Mouse (Mus musculus): ENCODE results near the gene Kcnj8. TPM values are rescaled to one million over a fixed set of nuclear protein-coding genes. Genes with fewer than 3 reads are reported as not detected.

The Kcnj8 gene
- 1 to 10 TPM; 2.9 to 9.0 (median 6.3) TPM for total RNA-seq (2022)

GRCm38 (mm10) chr6:142571055-142571618 is at the start of gene Kcnj8:
TSS of gene Kcnj8 (minus strand) at chr6:142571614.
- peak; percentile 6 to 56 for DNase-seq (ENCODE audit: low spot score in 2 of 2)

GRCm38 (mm10) chr6:142616659-142617058 is 45.2 kb upstream of the Kcnj8 start:
- no peak for DNase-seq (ENCODE audit: low spot score in 2 of 2)

GRCm38 (mm10) chr6:142614324-142614723 is 42.9 kb upstream of the Kcnj8 start:
- no peak for DNase-seq (ENCODE audit: low spot score in 2 of 2)

GRCm38 (mm10) chr6:142612366-142612765 is 41.0 kb upstream of the Kcnj8 start:
- no peak for DNase-seq (ENCODE audit: low spot score in 2 of 2)

GRCm38 (mm10) chr6:142609401-142610373 is 38.3 kb upstream of the Kcnj8 start:
- no peak for DNase-seq (ENCODE audit: low spot score in 2 of 2)

- no peak for DNase-seq (ENCODE audit: low spot score in 2 of 2)
These were observed 35.7 kb upstream of the Kcnj8 start for GRCm38 (mm10) chr6:142607080-142607479.

- no peak for DNase-seq (ENCODE audit: low spot score in 2 of 2)
These were observed 31.4 kb upstream of the Kcnj8 start for GRCm38 (mm10) chr6:142602772-142603171.

- DNase-seq (ENCODE audit: low spot score in 2 of 2), result no peak
These were observed 7.4 kb upstream of the Kcnj8 start for GRCm38 (mm10) chr6:142578831-142579230.

- no peak for DNase-seq (ENCODE audit: low spot score in 2 of 2)
These were observed 6.4 kb upstream of the Kcnj8 start for GRCm38 (mm10) chr6:142577801-142578200.

- DNase-seq (ENCODE audit: low spot score in 2 of 2), result no peak
These were observed 1.5 kb upstream of the Kcnj8 start for GRCm38 (mm10) chr6:142572876-142573275.

GRCm38 (mm10) chr6:142571629-142572360 is 381 bp upstream of the Kcnj8 start:
- no peak for DNase-seq (ENCODE audit: low spot score in 2 of 2)

- DNase-seq (ENCODE audit: low spot score in 2 of 2), result no peak
These were observed 1.2 kb downstream of the Kcnj8 start for GRCm38 (mm10) chr6:142570046-142570770.

GRCm38 (mm10) chr6:142568713-142569357 is 2.6 kb downstream of the Kcnj8 start:
- DNase-seq (ENCODE audit: low spot score in 2 of 2), result no peak

- no peak for DNase-seq (ENCODE audit: low spot score in 2 of 2)
These were observed 4.0 kb downstream of the Kcnj8 start for GRCm38 (mm10) chr6:142567452-142567851.

- DNase-seq (ENCODE audit: low spot score in 2 of 2), result no peak
These were observed 6.7 kb downstream of the Kcnj8 start for GRCm38 (mm10) chr6:142564746-142565145.

GRCm38 (mm10) chr6:142561151-142561550 is 10.3 kb downstream of the Kcnj8 start:
- no peak for DNase-seq (ENCODE audit: low spot score in 2 of 2)

GRCm38 (mm10) chr6:142558772-142559679 is 12.4 kb downstream of the Kcnj8 start:
- DNase-seq (ENCODE audit: low spot score in 2 of 2), result no peak

- DNase-seq (ENCODE audit: low spot score in 2 of 2), result no peak
These were observed 13.3 kb downstream of the Kcnj8 start for GRCm38 (mm10) chr6:142558076-142558475.

GRCm38 (mm10) chr6:142555988-142556387 is 15.4 kb downstream of the Kcnj8 start:
- DNase-seq (ENCODE audit: low spot score in 2 of 2), result no peak

- DNase-seq (ENCODE audit: low spot score in 2 of 2), result no peak
These were observed 19.9 kb downstream of the Kcnj8 start for GRCm38 (mm10) chr6:142551482-142551881.
